ENCODE assay signal across 32 mouse cellular contexts in the genomic region with DNA sequence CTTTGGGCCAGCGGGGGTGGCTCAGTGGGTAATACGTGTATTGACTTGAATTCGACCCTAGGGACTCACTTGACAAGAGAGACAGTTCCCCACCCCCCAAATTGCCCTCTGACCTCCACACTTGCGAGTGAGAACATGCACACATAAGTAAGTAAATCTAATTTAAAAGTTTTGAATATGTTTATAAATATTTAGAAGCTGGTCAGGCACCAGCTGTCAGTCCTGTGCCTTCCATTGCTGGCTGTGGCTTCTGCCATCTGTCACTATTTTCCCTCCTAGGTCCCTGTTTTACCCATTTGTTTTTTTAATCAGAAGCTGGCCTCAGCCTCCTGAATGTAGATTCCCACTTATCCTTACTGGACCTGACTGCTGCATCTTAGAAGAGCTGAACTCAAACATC. TPM values are rescaled to one million over a fixed set of nuclear protein-coding genes. Genes with fewer than 3 reads are reported as not detected.
DNase-seq lines count a peak whose midpoint lies in the region; ATAC-seq and TF ChIP-seq lines count a peak whose summit lies in the region.
"Had no signal": no experiment of that assay in that cellular context is flagged by ENCODE, and none has a peak within 500 bp of the region (broad histone marks: within the 10 kb centered on the region; RNA-seq: fewer than 3 reads in every experiment).

No protein-coding gene starts in this region.

- H3K9ac ChIP-seq in forebrain, embryonic 12.5 days = no peak overlapping the region
- no peak overlapping the region for H3K9ac ChIP-seq in forebrain, embryonic 16.5 days (replicated peaks; ENCODE audit: low read depth, low read length)
- H3K9ac ChIP-seq in midbrain, embryonic 13.5 days (replicated peaks) = no peak overlapping the region
- no peak overlapping the region for H3K9ac ChIP-seq in midbrain, embryonic 16.5 days (ENCODE audit: low read depth, low read length)
- H3K9ac ChIP-seq: embryonic facial prominence, embryonic 12.5 days; kidney, embryonic 15.5 days; limb, embryonic 12.5 days; liver, embryonic 15.5 days; lung, embryonic 14.5 days; neural tube, embryonic 12.5 days had no signal

- TF ChIP-seq POLR2A in brain, embryonic 14.5 days (IDR thresholded peaks at IDR 0.05; ENCODE audit: borderline replicate concordance, extremely low read depth, insufficient read depth, insufficient read length, poor library complexity, severe bottlenecking) = no peak

- no peaks in the 10 kb centered on the region for H3K36me3 ChIP-seq in forebrain, embryonic 12.5 days (replicated peaks)
- no peaks in the 10 kb centered on the region for H3K36me3 ChIP-seq in forebrain, embryonic 16.5 days (ENCODE audit: control insufficient read depth, insufficient read depth)
- H3K36me3 ChIP-seq in midbrain, embryonic 13.5 days = no peaks in the 10 kb centered on the region
- H3K36me3 ChIP-seq in midbrain, embryonic 16.5 days (ENCODE audit: control insufficient read depth, insufficient read depth, low read length) = no peaks in the 10 kb centered on the region
- H3K36me3 ChIP-seq: embryonic facial prominence, embryonic 12.5 days; kidney, embryonic 15.5 days; limb, embryonic 12.5 days; liver, embryonic 15.5 days; neural tube, embryonic 12.5 days had no signal

- ATAC-seq in forebrain, embryonic 12.5 days (ENCODE audit: low FRiP score) = no peak
- ATAC-seq in forebrain, embryonic 16.5 days = no peak
- ATAC-seq in midbrain, embryonic 13.5 days = no peak
- no peak for ATAC-seq in midbrain, embryonic 16.5 days
- ATAC-seq: activated CD4-positive, CD25-positive, alpha-beta regulatory T cell, adult 4 months; hindbrain, embryonic 16.5 days had no signal

- no peaks in the 10 kb centered on the region for H3K9me3 ChIP-seq in forebrain, embryonic 12.5 days
- no peaks in the 10 kb centered on the region for H3K9me3 ChIP-seq in forebrain, embryonic 16.5 days (ENCODE audit: control insufficient read depth, low read length)
- H3K9me3 ChIP-seq in midbrain, embryonic 13.5 days = no peaks in the 10 kb centered on the region
- no peaks in the 10 kb centered on the region for H3K9me3 ChIP-seq in midbrain, embryonic 16.5 days (replicated peaks; ENCODE audit: control insufficient read depth, low read length, poor library complexity, severe bottlenecking)
- H3K9me3 ChIP-seq: embryonic facial prominence, embryonic 12.5 days; kidney, embryonic 15.5 days; limb, embryonic 12.5 days; liver, embryonic 15.5 days; neural tube, embryonic 12.5 days had no signal

- peak; percentile 66 for DNase-seq in brain, embryonic 14.5 days (ENCODE audit: low read depth)
- DNase-seq in cerebellum, postnatal 14 days = peak; percentile 42 to 63
- no peak for DNase-seq in kidney, postnatal 25 days
- DNase-seq: adrenal gland, adult 2 months; adrenal gland, postnatal 36 days; B cell, adult 2 months; embryo, embryonic 11 days; gastrocnemius, postnatal 14 days; heart, adult 11 months; heart, postnatal 36 days; kidney, adult 18-20 months; kidney, postnatal 36 days; lung, embryonic 14.5 days; lung, postnatal 14 days; right cerebral cortex, adult 18-20 months; thymus, adult 18-20 months; thymus, postnatal 25 days had no signal

- no peak overlapping the region for H3K4me2 ChIP-seq in forebrain, embryonic 12.5 days
- H3K4me2 ChIP-seq in forebrain, embryonic 16.5 days (ENCODE audit: low read length) = no peak overlapping the region
- H3K4me2 ChIP-seq in midbrain, embryonic 13.5 days (replicated peaks) = no peak overlapping the region
- no peak overlapping the region for H3K4me2 ChIP-seq in midbrain, embryonic 16.5 days (ENCODE audit: low read length)
- H3K4me2 ChIP-seq: embryonic facial prominence, embryonic 12.5 days; heart, embryonic 11.5 days; kidney, embryonic 15.5 days; limb, embryonic 12.5 days; liver, embryonic 15.5 days; lung, embryonic 14.5 days; neural tube, embryonic 12.5 days had no signal

- WGBS in forebrain, embryonic 12.5 days = 50% methylated on average over 4 of the region's 4 CpGs
- 45% methylated on average over 4 of the region's 4 CpGs for WGBS in forebrain, embryonic 16.5 days
- 26% methylated on average over 4 of the region's 4 CpGs for WGBS in midbrain, embryonic 13.5 days
- 33% methylated on average over 4 of the region's 4 CpGs for WGBS in midbrain, embryonic 16.5 days

- no peak overlapping the region for H3K4me3 ChIP-seq in forebrain, embryonic 12.5 days (replicated peaks)
- H3K4me3 ChIP-seq in forebrain, embryonic 16.5 days (replicated peaks; ENCODE audit: low read length) = no peak overlapping the region
- no peak overlapping the region for H3K4me3 ChIP-seq in midbrain, embryonic 13.5 days (replicated peaks)
- no peak overlapping the region for H3K4me3 ChIP-seq in midbrain, embryonic 16.5 days (ENCODE audit: low read depth, low read length)
- H3K4me3 ChIP-seq: embryonic facial prominence, embryonic 12.5 days; kidney, embryonic 15.5 days; layer of hippocampus, adult 2 months; left cerebral cortex, adult 2 months; limb, embryonic 12.5 days; liver, embryonic 15.5 days; neural tube, embryonic 12.5 days had no signal

- H3K4me1 ChIP-seq in forebrain, embryonic 12.5 days = peaks cover 23% of the 10 kb centered on the region
- peaks cover 10% of the 10 kb centered on the region for H3K4me1 ChIP-seq in forebrain, embryonic 16.5 days (replicated peaks; ENCODE audit: control insufficient read depth, insufficient read depth, low read length)
- peaks cover 25% of the 10 kb centered on the region for H3K4me1 ChIP-seq in midbrain, embryonic 13.5 days (replicated peaks)
- H3K4me1 ChIP-seq in midbrain, embryonic 16.5 days (ENCODE audit: control insufficient read depth, insufficient read depth, low read length) = peaks cover 8% of the 10 kb centered on the region; the same call in 1 of the 2 replicates

- TF ChIP-seq CTCF in brain, embryonic 14.5 days (IDR thresholded peaks at IDR 0.05; ENCODE audit: borderline replicate concordance, extremely low read depth, insufficient read depth, insufficient read length) = no peak

- peaks cover 36% of the 10 kb centered on the region for H3K27me3 ChIP-seq in forebrain, embryonic 12.5 days
- peaks cover 16% of the 10 kb centered on the region for H3K27me3 ChIP-seq in forebrain, embryonic 16.5 days (replicated peaks; ENCODE audit: control insufficient read depth, insufficient read depth, low read length)
- H3K27me3 ChIP-seq in midbrain, embryonic 13.5 days = peaks cover 33% of the 10 kb centered on the region
- H3K27me3 ChIP-seq in midbrain, embryonic 16.5 days (ENCODE audit: control insufficient read depth, insufficient read depth, low read depth, low read length) = peaks cover 16% of the 10 kb centered on the region

- H3K27ac ChIP-seq in forebrain, embryonic 12.5 days = 0 out of 2 replicates have a peak overlapping the region, but pooled peaks have one; percentile 13
- no peak overlapping the region for H3K27ac ChIP-seq in forebrain, embryonic 16.5 days (ENCODE audit: low read length)
- peak overlapping the region; percentile 62; the same call in 1 of the 2 replicates for H3K27ac ChIP-seq in midbrain, embryonic 13.5 days
- H3K27ac ChIP-seq in midbrain, embryonic 16.5 days (ENCODE audit: low read length) = no peak overlapping the region
- H3K27ac ChIP-seq: embryonic facial prominence, embryonic 12.5 days; kidney, embryonic 15.5 days; layer of hippocampus, adult 2 months; left cerebral cortex, adult 2 months; limb, embryonic 12.5 days; liver, embryonic 15.5 days; neural tube, embryonic 12.5 days; stomach, postnatal 0 days had no signal

RNA-seq across cellular contexts. Expression of a gene that starts 4.3 kb away (rescaled TPM):
- 4.8 and 6.0 TPM in 2 replicates for polyA plus RNA-seq in forebrain, embryonic 12.5 days (2016; fragmentation: Nextera tagmentation; extraction: Ambion mirVana)
- 6.5 and 8.6 TPM in 2 replicates for polyA plus RNA-seq in forebrain, embryonic 16.5 days (2015; fragmentation: Nextera tagmentation; extraction: Ambion mirVana)
- polyA plus RNA-seq in midbrain, embryonic 13.5 days (2015; fragmentation: Nextera tagmentation; extraction: Ambion mirVana) = 5.7 and 6.4 TPM in 2 replicates
- polyA plus RNA-seq in midbrain, embryonic 16.5 days (2015; fragmentation: Nextera tagmentation; extraction: Ambion mirVana) = 6.9 and 7.1 TPM in 2 replicates
- polyA plus RNA-seq in brain, embryonic 14.5 days (2012; rRNA removed) = 4.9 and 6.1 TPM in 2 replicates

Comparison
In these comparisons a context has a peak if more than half of its experiments do, and no peak if none do; other contexts are left out.
1. H3K27ac ChIP-seq: peak in forebrain, embryonic 12.5 days (single experiment) and midbrain, embryonic 13.5 days (single experiment); none in forebrain, embryonic 16.5 days (single experiment) and midbrain, embryonic 16.5 days (single experiment).
2. DNase-seq: peak in brain, embryonic 14.5 days (single experiment) and cerebellum, postnatal 14 days (2 of 2); none in kidney, postnatal 25 days (0 of 2).